19 mouse cellular contexts compared by ENCODE assay signal in the genomic region with DNA sequence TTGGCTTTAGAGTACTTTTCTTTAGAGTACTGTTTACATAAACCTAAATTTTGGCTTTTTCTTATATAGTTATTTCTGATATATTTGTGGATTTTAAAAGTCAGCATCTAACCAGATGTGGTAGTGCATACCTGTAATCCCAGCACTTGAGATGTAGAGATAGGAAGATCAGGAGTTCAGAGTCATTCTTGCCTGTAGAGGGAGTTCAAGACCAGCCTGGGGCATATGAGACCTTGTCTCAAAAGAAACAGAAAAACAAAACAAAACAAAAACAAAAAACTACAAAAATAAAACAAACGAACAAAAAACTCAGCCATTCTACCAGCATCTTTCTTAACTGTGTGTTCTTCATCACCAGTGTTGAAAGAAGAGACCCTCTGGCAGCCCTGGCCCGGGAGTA.
"Had no signal": no experiment of that assay in that cellular context is flagged by ENCODE, and none has a peak within 500 bp of the region (broad histone marks: within the 10 kb centered on the region; RNA-seq: fewer than 3 reads in every experiment).

No protein-coding gene starts in this region.

- H3K9me3 ChIP-seq: limb, embryonic 10.5 days; limb, embryonic 13.5 days; neural tube, embryonic 13.5 days; stomach, embryonic 15.5 days had no signal

- H3K4me2 ChIP-seq: limb, embryonic 13.5 days; midbrain, embryonic 11.5 days; neural tube, embryonic 13.5 days; stomach, embryonic 15.5 days had no signal

- H3K36me3 ChIP-seq: stomach, embryonic 15.5 days had no signal

- H3K9ac ChIP-seq: limb, embryonic 13.5 days; liver, embryonic 14.5 days; neural tube, embryonic 13.5 days; stomach, embryonic 15.5 days had no signal

- H3K27me3 ChIP-seq: limb, embryonic 13.5 days; neural tube, embryonic 13.5 days; stomach, embryonic 15.5 days had no signal

- DNase-seq: kidney, adult 18-20 months; kidney, adult 9 months; kidney, postnatal 36 days; layer of hippocampus, adult 9-11 months; lung, adult 2 months; lung, postnatal 36 days; midbrain, embryonic 14.5 days; retina, postnatal 1 day; right cerebral cortex, postnatal 25 days; spleen, adult 18-20 months; thymus, adult 18-20 months; thymus, postnatal 36 days had no signal

- H3K4me3 ChIP-seq: limb, embryonic 10.5 days; limb, embryonic 13.5 days; myocyte; neural tube, embryonic 13.5 days; stomach, embryonic 15.5 days had no signal

- H3K27ac ChIP-seq: limb, embryonic 10.5 days; limb, embryonic 13.5 days; liver, embryonic 14.5 days; neural tube, embryonic 13.5 days; stomach, embryonic 15.5 days had no signal

- H3K4me1 ChIP-seq: limb, embryonic 10.5 days; neural tube, embryonic 13.5 days; stomach, embryonic 15.5 days had no signal
